Mouse (Mus musculus): ENCODE measurements around the gene Chp2. TPM values are rescaled to one million over a fixed set of nuclear protein-coding genes. Genes with fewer than 3 reads are reported as not detected.

Gene Chp2
- polyA plus RNA-seq, 1 experiment from 2014 or later, result 0.38 TPM

Other genes with a start within 250 kb of the Chp2 start
- gene Cog7, start 237.8 kb upstream of the Chp2 start, polyA plus RNA-seq (2014; fragmentation: Nextera tagmentation; extraction: Ambion mirVana), result 15.6 and 28.3 TPM in 2 replicates
- 55.9 and 56.1 TPM in 2 replicates for gene Gga2, start 198.3 kb upstream of the Chp2 start, polyA plus RNA-seq (2014; fragmentation: Nextera tagmentation; extraction: Ambion mirVana)
- 60.0 and 101 TPM in 2 replicates for gene Ubfd1, start 152.3 kb upstream of the Chp2 start, polyA plus RNA-seq (2014; fragmentation: Nextera tagmentation; extraction: Ambion mirVana)
- gene Ears2, start 152.2 kb upstream of the Chp2 start, polyA plus RNA-seq (2014; fragmentation: Nextera tagmentation; extraction: Ambion mirVana), result 13.4 and 19.6 TPM in 2 replicates
- 713 and 832 TPM in 2 replicates for gene Ndufab1, start 117.6 kb upstream of the Chp2 start, polyA plus RNA-seq (2014; fragmentation: Nextera tagmentation; extraction: Ambion mirVana)
- 16.8 and 23.0 TPM in 2 replicates for gene Palb2, start 86.5 kb upstream of the Chp2 start, polyA plus RNA-seq (2014; fragmentation: Nextera tagmentation; extraction: Ambion mirVana)
- gene Dctn5, start 86.5 kb upstream of the Chp2 start, polyA plus RNA-seq (2014; fragmentation: Nextera tagmentation; extraction: Ambion mirVana), result 107 and 113 TPM in 2 replicates
- 114 and 133 TPM in 2 replicates for gene Plk1, start 60.1 kb upstream of the Chp2 start, polyA plus RNA-seq (2014; fragmentation: Nextera tagmentation; extraction: Ambion mirVana)
- not detected in 2 replicates for gene Ern2, start 33.3 kb upstream of the Chp2 start, polyA plus RNA-seq (2014; fragmentation: Nextera tagmentation; extraction: Ambion mirVana)
- gene Prkcb, start 69.3 kb downstream of the Chp2 start, polyA plus RNA-seq (2014; fragmentation: Nextera tagmentation; extraction: Ambion mirVana), result 3.5 and 4.1 TPM in 2 replicates

All from kidney, embryonic 14.5 days (tissue).